Mouse (Mus musculus): ENCODE results near the gene Dnajb4.

Dnajb4 gene

GRCm38 (mm10) chr3:152171862-152172261 lies 38.2 kb downstream of the Dnajb4 start:
- DNase-seq (ENCODE audit: low spot score in 2 of 2), result no peak

GRCm38 (mm10) chr3:152171236-152171635 lies 38.9 kb downstream of the Dnajb4 start:
- DNase-seq (ENCODE audit: low spot score in 2 of 2), result no peak

- no peak for DNase-seq (ENCODE audit: low spot score in 2 of 2)
These were observed 39.7 kb downstream of the Dnajb4 start for GRCm38 (mm10) chr3:152170407-152170806.

GRCm38 (mm10) chr3:152168007-152168406 lies 42.1 kb downstream of the Dnajb4 start:
- no peak for DNase-seq (ENCODE audit: low spot score in 2 of 2)

GRCm38 (mm10) chr3:152166699-152167451 lies 43.2 kb downstream of the Dnajb4 start:
- DNase-seq (ENCODE audit: low spot score in 2 of 2), result no peak

GRCm38 (mm10) chr3:152166099-152166423 lies 44.0 kb downstream of the Dnajb4 start, which contains the start of gene Gipc2:
Gene Gipc2, minus strand, starts transcription at chr3:152166230.
- no peak for DNase-seq (ENCODE audit: low spot score in 2 of 2)

- DNase-seq (ENCODE audit: low spot score in 2 of 2), result no peak
These were observed 44.6 kb downstream of the Dnajb4 start for GRCm38 (mm10) chr3:152165351-152166098.

GRCm38 (mm10) chr3:152165014-152165350 lies 45.1 kb downstream of the Dnajb4 start:
- no peak for DNase-seq (ENCODE audit: low spot score in 2 of 2)

GRCm38 (mm10) chr3:152163320-152163719 lies 46.8 kb downstream of the Dnajb4 start:
- DNase-seq (ENCODE audit: low spot score in 2 of 2), result no peak

- no peak for DNase-seq (ENCODE audit: low spot score in 2 of 2)
These were observed 49.5 kb downstream of the Dnajb4 start for GRCm38 (mm10) chr3:152160607-152161006.

- no peak for DNase-seq (ENCODE audit: low spot score in 2 of 2)
These were observed 50.8 kb downstream of the Dnajb4 start for GRCm38 (mm10) chr3:152159321-152159720.

GRCm38 (mm10) chr3:152158344-152159291 lies 51.5 kb downstream of the Dnajb4 start:
- no peak for DNase-seq (ENCODE audit: low spot score in 2 of 2)

- no peak for DNase-seq (ENCODE audit: low spot score in 2 of 2)
These were observed 53.1 kb downstream of the Dnajb4 start for GRCm38 (mm10) chr3:152156816-152157496.

- DNase-seq (ENCODE audit: low spot score in 2 of 2), result no peak
These were observed 54.7 kb downstream of the Dnajb4 start for GRCm38 (mm10) chr3:152155296-152155948.

- DNase-seq (ENCODE audit: low spot score in 2 of 2), result no peak
These were observed 56.0 kb downstream of the Dnajb4 start for GRCm38 (mm10) chr3:152154095-152154494.

GRCm38 (mm10) chr3:152153152-152153551 lies 57.0 kb downstream of the Dnajb4 start:
- DNase-seq (ENCODE audit: low spot score in 2 of 2), result no peak

- no peak for DNase-seq (ENCODE audit: low spot score in 2 of 2)
These were observed 57.7 kb downstream of the Dnajb4 start for GRCm38 (mm10) chr3:152152483-152152804.

GRCm38 (mm10) chr3:152151725-152152482 lies 58.2 kb downstream of the Dnajb4 start:
- DNase-seq (ENCODE audit: low spot score in 2 of 2), result no peak

- DNase-seq (ENCODE audit: low spot score in 2 of 2), result no peak
These were observed 60.2 kb downstream of the Dnajb4 start for GRCm38 (mm10) chr3:152149863-152150262.

GRCm38 (mm10) chr3:152149449-152149848 lies 60.7 kb downstream of the Dnajb4 start:
- no peak for DNase-seq (ENCODE audit: low spot score in 2 of 2)
